Mouse (Mus musculus): ENCODE data around the gene Gas2l2. TPM values are rescaled to one million over a fixed set of nuclear protein-coding genes. Genes with fewer than 3 reads are reported as not detected.

The Gas2l2 gene
- total and polyA plus RNA-seq, 3 experiments = 0.10 TPM; not detected in 2

DNA sequence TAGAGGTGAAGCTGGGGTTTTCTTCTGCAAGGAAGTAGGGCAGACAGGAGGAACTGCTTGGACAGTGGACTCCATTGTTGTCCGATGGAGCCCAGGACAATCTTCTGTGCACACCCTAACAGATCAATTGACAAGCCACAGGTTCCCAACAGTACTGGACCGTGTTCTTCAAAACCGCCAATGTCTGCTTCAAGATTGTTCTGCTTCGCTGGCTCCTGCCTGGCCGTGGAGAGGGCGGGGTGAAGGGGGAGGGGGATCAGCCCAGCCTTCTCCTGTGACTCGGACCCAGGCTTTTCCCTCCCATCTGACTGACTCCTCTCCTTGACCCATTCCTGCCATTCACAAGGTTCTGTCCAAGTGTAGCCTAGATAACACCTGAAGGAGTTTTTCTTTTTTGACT, 28.0 kb upstream of the Gas2l2 start:
- Histone ChIP-seq H3K27ac (no peak overlapping the region; the same call in 1 of the 2 replicates), H3K79me2 (replicated peaks; ENCODE audit: control insufficient read depth, insufficient read depth, low read length) (no peaks in the 10 kb centered on the region), H3K4me3 (no peak overlapping the region), H3K9ac (ENCODE audit: low read depth, low read length) (no peak overlapping the region), H3K36me3 (ENCODE audit: control insufficient read depth, insufficient read depth, low read length) (peaks cover 3% of the 10 kb centered on the region; the same call in 1 of the 2 replicates), H3K27me3 (ENCODE audit: control insufficient read depth, insufficient read depth, low read length) (no peaks in the 10 kb centered on the region), H3K4me1 (ENCODE audit: control insufficient read depth, insufficient read depth, low read length) (peaks cover 17% of the 10 kb centered on the region)
- DNase-seq = no peak
- TF ChIP-seq EP300 (IDR thresholded peaks at IDR 0.05; ENCODE audit: insufficient read depth, low read depth, low read length) = no peak
- TF ChIP-seq POLR2A (IDR thresholded peaks at IDR 0.05; ENCODE audit: insufficient read depth, low read depth, low read length) = no peak
- no peak for TF ChIP-seq CTCF (IDR thresholded peaks at IDR 0.05)
- intact Hi-C loops (cut with DNase I) = no loop called here
- WGBS = 75% methylated on average over 7 of the region's 7 CpGs

GRCm38 (mm10) chr11:83455608-83456007, 26.4 kb upstream of the Gas2l2 start:
- no peak for DNase-seq
- H3K9ac ChIP-seq (ENCODE audit: low read depth, low read length) = no peak overlapping the region
- H3K4me3 ChIP-seq = no peak overlapping the region
- H3K36me3 ChIP-seq (ENCODE audit: control insufficient read depth, insufficient read depth, low read length) = peaks cover 3% of the 10 kb centered on the region; the same call in 1 of the 2 replicates
- H3K27ac ChIP-seq = peak overlapping the region; percentile 20; the same call in 1 of the 2 replicates
- intact Hi-C loops (cut with DNase I) = no loop called here
- 62% methylated on average over 3 of the region's 3 CpGs for WGBS
- peaks cover 15% of the 10 kb centered on the region for H3K4me1 ChIP-seq (ENCODE audit: control insufficient read depth, insufficient read depth, low read length)
- no peaks in the 10 kb centered on the region for H3K27me3 ChIP-seq (ENCODE audit: control insufficient read depth, insufficient read depth, low read length)
- no peaks in the 10 kb centered on the region for H3K79me2 ChIP-seq (replicated peaks; ENCODE audit: control insufficient read depth, insufficient read depth, low read length)
- TF ChIP-seq CTCF (IDR thresholded peaks at IDR 0.05) (no peak), EP300 (IDR thresholded peaks at IDR 0.05; ENCODE audit: insufficient read depth, low read depth, low read length) (no peak), POLR2A (IDR thresholded peaks at IDR 0.05; ENCODE audit: insufficient read depth, low read depth, low read length) (no peak)

DNA sequence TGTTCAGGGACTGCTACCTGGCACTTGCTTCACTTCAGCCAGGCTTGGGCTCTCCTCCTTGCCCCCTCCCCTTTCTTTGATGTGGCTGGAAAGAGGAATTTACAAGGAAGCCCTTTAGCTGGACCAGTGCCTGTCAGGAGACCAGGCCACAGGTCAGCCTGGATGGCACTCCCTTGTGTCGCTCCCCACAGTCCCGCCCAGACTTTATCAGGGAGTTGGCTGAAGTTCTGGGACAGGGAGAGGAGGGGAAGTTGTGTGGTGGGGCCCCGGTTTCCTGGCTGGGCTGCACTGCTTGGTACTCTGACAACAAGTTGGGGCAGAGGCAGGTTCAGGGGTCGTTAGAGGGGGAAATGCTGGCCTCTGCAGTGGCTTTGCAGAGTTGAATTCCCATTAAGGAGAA, 25.3 kb upstream of the Gas2l2 start:
- Histone ChIP-seq H3K27ac (peak overlapping the region; percentile 30; the same call in 1 of the 2 replicates), H3K79me2 (replicated peaks; ENCODE audit: control insufficient read depth, insufficient read depth, low read length) (no peaks in the 10 kb centered on the region), H3K27me3 (ENCODE audit: control insufficient read depth, insufficient read depth, low read length) (no peaks in the 10 kb centered on the region), H3K36me3 (ENCODE audit: control insufficient read depth, insufficient read depth, low read length) (peaks cover 3% of the 10 kb centered on the region; the same call in 1 of the 2 replicates), H3K4me1 (ENCODE audit: control insufficient read depth, insufficient read depth, low read length) (peaks cover 15% of the 10 kb centered on the region), H3K9ac (ENCODE audit: low read depth, low read length) (no peak overlapping the region; the same call in 1 of the 2 replicates), H3K4me3 (no peak overlapping the region)
- WGBS = 4% methylated on average over 4 of the region's 4 CpGs
- intact Hi-C loops (cut with DNase I) = no loop called here
- peak; percentile 55 to 60 for DNase-seq
- TF ChIP-seq POLR2A (IDR thresholded peaks at IDR 0.05; ENCODE audit: insufficient read depth, low read depth, low read length) (no peak), EP300 (IDR thresholded peaks at IDR 0.05; ENCODE audit: insufficient read depth, low read depth, low read length) (no peak), CTCF (IDR thresholded peaks at IDR 0.05) (no peak)

GRCm38 (mm10) chr11:83451281-83451680, 22.0 kb upstream of the Gas2l2 start:
- Histone ChIP-seq H3K9ac (ENCODE audit: low read depth, low read length) (no peak overlapping the region), H3K4me3 (no peak overlapping the region), H3K27me3 (ENCODE audit: control insufficient read depth, insufficient read depth, low read length) (no peaks in the 10 kb centered on the region), H3K36me3 (ENCODE audit: control insufficient read depth, insufficient read depth, low read length) (peaks cover 3% of the 10 kb centered on the region; the same call in 1 of the 2 replicates), H3K27ac (no peak overlapping the region), H3K4me1 (ENCODE audit: control insufficient read depth, insufficient read depth, low read length) (peaks cover 31% of the 10 kb centered on the region), H3K79me2 (replicated peaks; ENCODE audit: control insufficient read depth, insufficient read depth, low read length) (no peaks in the 10 kb centered on the region)
- intact Hi-C loops (cut with DNase I) = no loop called here
- TF ChIP-seq CTCF (IDR thresholded peaks at IDR 0.05) (no peak), POLR2A (IDR thresholded peaks at IDR 0.05; ENCODE audit: insufficient read depth, low read depth, low read length) (no peak), EP300 (IDR thresholded peaks at IDR 0.05; ENCODE audit: insufficient read depth, low read depth, low read length) (no peak)
- DNase-seq = no peak
- 95% methylated on average over 10 of the region's 10 CpGs for WGBS

- Histone ChIP-seq H3K27me3 (ENCODE audit: control insufficient read depth, insufficient read depth, low read length) (no peaks in the 10 kb centered on the region), H3K9ac (ENCODE audit: low read depth, low read length) (no peak overlapping the region), H3K4me1 (ENCODE audit: control insufficient read depth, insufficient read depth, low read length) (peaks cover 30% of the 10 kb centered on the region), H3K4me3 (no peak overlapping the region), H3K79me2 (replicated peaks; ENCODE audit: control insufficient read depth, insufficient read depth, low read length) (no peaks in the 10 kb centered on the region), H3K27ac (no peak overlapping the region), H3K36me3 (ENCODE audit: control insufficient read depth, insufficient read depth, low read length) (peaks cover 3% of the 10 kb centered on the region; the same call in 1 of the 2 replicates)
- no peak for DNase-seq
- 11% methylated on average over 1 of the region's 1 CpGs for whole genome bisulfite sequencing
- no peak for TF ChIP-seq CTCF (IDR thresholded peaks at IDR 0.05)
- no peak for TF ChIP-seq POLR2A (IDR thresholded peaks at IDR 0.05; ENCODE audit: insufficient read depth, low read depth, low read length)
- TF ChIP-seq EP300 (IDR thresholded peaks at IDR 0.05; ENCODE audit: insufficient read depth, low read depth, low read length) = no peak
- intact Hi-C loops (cut with DNase I) = no loop called here
Measured at GRCm38 (mm10) chr11:83450550-83450949, 21.3 kb upstream of the Gas2l2 start.

DNA sequence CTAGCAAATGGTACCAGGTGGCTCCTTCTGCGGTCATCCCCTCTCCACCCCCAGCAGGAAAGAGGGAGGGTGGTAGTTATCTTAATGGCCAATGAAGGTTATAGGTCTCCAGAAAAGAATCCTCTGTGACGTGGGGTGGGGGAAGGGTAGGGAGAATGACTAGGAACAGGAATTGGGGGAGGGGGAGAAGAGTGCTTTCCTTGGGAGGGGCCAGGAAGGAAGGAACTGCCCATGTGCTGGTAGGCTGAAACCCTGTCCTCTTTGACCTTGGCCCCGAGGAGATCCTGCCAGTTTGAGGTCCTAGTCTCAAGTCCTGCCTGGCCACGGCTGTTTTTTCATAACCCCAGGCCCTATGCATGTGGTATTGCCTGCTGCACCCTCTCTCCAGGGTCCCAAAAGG, 20.0 kb upstream of the Gas2l2 start:
- 43% methylated on average over 4 of the region's 4 CpGs for WGBS
- Histone ChIP-seq H3K9ac (ENCODE audit: low read depth, low read length) (no peak overlapping the region), H3K4me1 (ENCODE audit: control insufficient read depth, insufficient read depth, low read length) (peaks cover 24% of the 10 kb centered on the region), H3K36me3 (ENCODE audit: control insufficient read depth, insufficient read depth, low read length) (peaks cover 2% of the 10 kb centered on the region; the same call in 1 of the 2 replicates), H3K79me2 (replicated peaks; ENCODE audit: control insufficient read depth, insufficient read depth, low read length) (no peaks in the 10 kb centered on the region), H3K27ac (no peak overlapping the region), H3K27me3 (ENCODE audit: control insufficient read depth, insufficient read depth, low read length) (no peaks in the 10 kb centered on the region; the same call in 1 of the 2 replicates), H3K4me3 (no peak overlapping the region)
- no peak for DNase-seq
- TF ChIP-seq EP300 (IDR thresholded peaks at IDR 0.05; ENCODE audit: insufficient read depth, low read depth, low read length) (no peak), CTCF (IDR thresholded peaks at IDR 0.05) (no peak), POLR2A (IDR thresholded peaks at IDR 0.05; ENCODE audit: insufficient read depth, low read depth, low read length) (no peak)
- intact Hi-C loops (cut with DNase I) = no loop called here

All from heart, adult 2 months (tissue).